Comparison of ENCODE assay signal across 11 mouse cellular contexts in genomic region chr13:4610902-4611301, GRCm38 (mm10). TPM values are rescaled to one million over a fixed set of nuclear protein-coding genes. Genes with fewer than 3 reads are reported as not detected.
DNase-seq lines count a peak whose midpoint lies in the region; ATAC-seq lines count a peak whose summit lies in the region.
"Had no signal": no experiment of that assay in that cellular context is flagged by ENCODE, and none has a peak within 500 bp of the region (broad histone marks: within the 10 kb centered on the region; RNA-seq: fewer than 3 reads in every experiment).

No protein-coding gene starts in this region.

- no peak overlapping the region for H3K9ac ChIP-seq in embryonic facial prominence, embryonic 11.5 days (replicated peaks; ENCODE audit: low read length)

- no peak overlapping the region for H3K4me3 ChIP-seq in embryonic facial prominence, embryonic 11.5 days (ENCODE audit: low read depth, low read length)
- no peak overlapping the region for H3K4me3 ChIP-seq in embryonic facial prominence, embryonic 10.5 days

- no peaks in the 10 kb centered on the region for H3K4me1 ChIP-seq in embryonic facial prominence, embryonic 11.5 days (ENCODE audit: control insufficient read depth, insufficient read depth, low read length)
- no peaks in the 10 kb centered on the region for H3K4me1 ChIP-seq in embryonic facial prominence, embryonic 10.5 days

- H3K27ac ChIP-seq in embryonic facial prominence, embryonic 11.5 days (replicated peaks; ENCODE audit: low read depth, low read length), result no peak overlapping the region
- no peak overlapping the region for H3K27ac ChIP-seq in embryonic facial prominence, embryonic 10.5 days (replicated peaks)

- H3K9me3 ChIP-seq in embryonic facial prominence, embryonic 11.5 days (replicated peaks; ENCODE audit: control insufficient read depth, low read length), result no peaks in the 10 kb centered on the region
- H3K9me3 ChIP-seq in embryonic facial prominence, embryonic 10.5 days, result no peaks in the 10 kb centered on the region

- intact Hi-C loops in left cerebral cortex, postnatal 14 days (cut with DNase I), result loop anchor here (5.0 kb wide), 2 partner anchors 484 to 599 kb away; no protein-coding TSS in a partner anchor
- intact Hi-C loops in left cerebral cortex, postnatal 4 days (cut with DNase I), result loop anchor here (10.0 kb wide), 1 partner anchor 596 kb away; no protein-coding TSS in a partner anchor

- H3K36me3 ChIP-seq in embryonic facial prominence, embryonic 11.5 days (replicated peaks; ENCODE audit: control insufficient read depth, insufficient read depth, low read depth, low read length), result no peaks in the 10 kb centered on the region
- H3K36me3 ChIP-seq in embryonic facial prominence, embryonic 10.5 days (replicated peaks), result no peaks in the 10 kb centered on the region; the same call in 1 of the 2 replicates

- no peak overlapping the region for H3K4me2 ChIP-seq in embryonic facial prominence, embryonic 11.5 days (ENCODE audit: low read depth, low read length)

- ATAC-seq in embryonic facial prominence, embryonic 11.5 days (replicated peaks; ENCODE audit: insufficient number of reproducible peaks, low FRiP score, low TSS enrichment, low read depth), result no peak

- H3K27me3 ChIP-seq in embryonic facial prominence, embryonic 11.5 days (ENCODE audit: control insufficient read depth, insufficient read depth, low read length), result no peaks in the 10 kb centered on the region
- H3K27me3 ChIP-seq in embryonic facial prominence, embryonic 10.5 days (replicated peaks; ENCODE audit: low read depth, poor library complexity, severe bottlenecking), result no peaks in the 10 kb centered on the region

- peak; percentile 63 for DNase-seq in embryonic facial prominence, embryonic 11.5 days (ENCODE audit: low spot score)
- DNase-seq in embryonic facial prominence, embryonic 10.5 days (ENCODE audit: low spot score), result no peak
- DNase-seq in left cerebral cortex, postnatal 14 days (ENCODE audit: low spot score in 2 of 2), result peak; percentile 52 to 68
- DNase-seq in left cerebral cortex, postnatal 4 days, result no peak
- peak; percentile 47 for DNase-seq in MEL-GATA-1-ER (ENCODE audit: extremely low read depth, low read depth)
- DNase-seq in lung, postnatal 36 days, result peak; percentile 53
- no peak for DNase-seq in yolk sac, embryonic 10.5 days (ENCODE audit: low spot score)
- no peak for DNase-seq in right cerebral cortex, postnatal 4 days
- DNase-seq: heart, postnatal 36 days had no signal

RNA-seq across cellular contexts. Expression of gene Akr1e1, which starts 1.9 kb away (rescaled TPM):
- polyA plus RNA-seq in embryonic facial prominence, embryonic 11.5 days (2014; fragmentation: Nextera tagmentation; extraction: Ambion mirVana), result 39.3 and 39.4 TPM in 2 replicates
- polyA plus RNA-seq in embryonic facial prominence, embryonic 10.5 days (2016; fragmentation: Nextera tagmentation; extraction: Ambion mirVana), result 49.9 and 51.8 TPM in 2 replicates
- 10 to 100 TPM; 17.8 to 19.9 TPM for total RNA-seq in left cerebral cortex, postnatal 14 days (2021)
- 10 to 100 TPM; 15.5 to 20.1 TPM for total RNA-seq in left cerebral cortex, postnatal 4 days (2021)

RNA-seq across cellular contexts. Expression of gene Akr1c21, which starts 37.0 kb away (rescaled TPM):
- not detected in 2 replicates for polyA plus RNA-seq in embryonic facial prominence, embryonic 11.5 days (2014; fragmentation: Nextera tagmentation; extraction: Ambion mirVana)
- polyA plus RNA-seq in embryonic facial prominence, embryonic 10.5 days (2016; fragmentation: Nextera tagmentation; extraction: Ambion mirVana), result not detected in 2 replicates
- total RNA-seq in left cerebral cortex, postnatal 14 days (2021), result not detected
- total RNA-seq in left cerebral cortex, postnatal 4 days (2021), result not detected
- total RNA-seq: heart, postnatal 36 days had no signal
- polyA plus RNA-seq: forebrain, embryonic 11.5 days; limb, embryonic 11.5 days had no signal

Comparison
In these comparisons a context has a peak if more than half of its experiments do, and no peak if none do; other contexts are left out.
1. DNase-seq: peak in embryonic facial prominence, embryonic 11.5 days (single experiment), left cerebral cortex, postnatal 14 days (2 of 2), MEL-GATA-1-ER (single experiment) and lung, postnatal 36 days (single experiment); none in embryonic facial prominence, embryonic 10.5 days (single experiment), left cerebral cortex, postnatal 4 days (single experiment), yolk sac, embryonic 10.5 days (single experiment) and right cerebral cortex, postnatal 4 days (single experiment).